Mouse (Mus musculus): ENCODE results near the gene Ick. TPM values are rescaled to one million over a fixed set of nuclear protein-coding genes. Genes with fewer than 3 reads are reported as not detected.

The Ick gene
- total and polyA plus RNA-seq, 3 experiments: 6.1 to 16.1 TPM; not detected in 1

GRCm38 (mm10) chr9:78139463-78139862, 30.5 kb downstream of the Ick start:
- Histone ChIP-seq H3K36me3 (ENCODE audit: control insufficient read depth in 1 of 2, insufficient read depth in 2 of 2, low read length in 2 of 2) (peaks cover 2 to 9% of the 10 kb centered on the region in 2 experiments), H3K27me3 (ENCODE audit: control insufficient read depth in 1 of 2, insufficient read depth in 2 of 2, low read length in 2 of 2) (no peaks in the 10 kb centered on the region), H3K79me2 (ENCODE audit: control insufficient read depth, insufficient read depth, low read length, poor library complexity) (no peaks in the 10 kb centered on the region), H3K9me3 (replicated peaks; ENCODE audit: insufficient read depth, low read length) (no peaks in the 10 kb centered on the region), H3K9ac (ENCODE audit: control insufficient read depth, low read depth, low read length, poor library complexity, severe bottlenecking) (no peak overlapping the region), H3K27ac (ENCODE audit: control insufficient read depth, low read depth, low read length) (no peak overlapping the region), H3K4me1 (ENCODE audit: control insufficient read depth in 1 of 2, insufficient read depth in 2 of 2, low read length in 2 of 2) (no peaks in the 10 kb centered on the region; a peak in 1 of 4 replicates), H3K4me3 (ENCODE audit: control insufficient read depth in 1 of 2, insufficient read depth in 1 of 2, low read depth in 2 of 2, low read length in 2 of 2) (no peak overlapping the region)
- no peak for DNase-seq (ENCODE audit: low read depth, low spot score)
- TF ChIP-seq TCF12 (IDR thresholded peaks at IDR 0.05; ENCODE audit: low read depth, low read length) (no peak), JUND (IDR thresholded peaks at IDR 0.05; ENCODE audit: low read depth, low read length) (no peak), MAFK (IDR thresholded peaks at IDR 0.05; ENCODE audit: borderline replicate concordance, low read depth, low read length) (no peak), POLR2A (IDR thresholded peaks at IDR 0.05; ENCODE audit: control insufficient read depth in 1 of 2, insufficient read depth in 1 of 2, low read depth in 1 of 2, low read length in 2 of 2, poor library complexity in 1 of 2) (no peak), UBTF (IDR thresholded peaks at IDR 0.05; ENCODE audit: borderline replicate concordance, insufficient read depth, low read depth, low read length) (no peak), ZMIZ1 (IDR thresholded peaks at IDR 0.05; ENCODE audit: low read depth, low read length) (no peak), POLR2AphosphoS5 (IDR thresholded peaks at IDR 0.05; ENCODE audit: borderline replicate concordance, low read depth, low read length) (no peak), ZNF384 (IDR thresholded peaks at IDR 0.05; ENCODE audit: low read depth, low read length) (no peak), TBP (IDR thresholded peaks at IDR 0.05; ENCODE audit: low read depth, low read length) (no peak), RCOR1 (IDR thresholded peaks at IDR 0.05; ENCODE audit: low read depth, low read length) (no peak), KAT2A (conservative IDR thresholded peaks at IDR 0.05; ENCODE audit: low read depth, low read length) (no peak), CHD1 (IDR thresholded peaks at IDR 0.05; ENCODE audit: low read depth, low read length) (no peak), SMC3 (IDR thresholded peaks at IDR 0.05; ENCODE audit: low read depth, low read length) (no peak), NELFE (IDR thresholded peaks at IDR 0.05; ENCODE audit: low read depth, low read length) (no peak), E2F4 (IDR thresholded peaks at IDR 0.05; ENCODE audit: borderline replicate concordance, low read depth, low read length) (no peak), MEF2A (IDR thresholded peaks at IDR 0.05; ENCODE audit: extremely low read depth, insufficient replicate concordance, low read depth, low read length, poor library complexity, severe bottlenecking) (no peak), POLR2AphosphoS2 (IDR thresholded peaks at IDR 0.05; ENCODE audit: low read length) (no peak), MYB (IDR thresholded peaks at IDR 0.05; ENCODE audit: low read depth, low read length) (no peak), ZKSCAN1 (IDR thresholded peaks at IDR 0.05; ENCODE audit: low read depth, low read length) (no peak), RAD21 (IDR thresholded peaks at IDR 0.05; ENCODE audit: low read depth, low read length) (no peak)

- no peak for DNase-seq (ENCODE audit: low read depth, low spot score)
- Histone ChIP-seq H3K4me1 (ENCODE audit: control insufficient read depth in 1 of 2, insufficient read depth in 2 of 2, low read length in 2 of 2) (no peaks in the 10 kb centered on the region), H3K9me3 (replicated peaks; ENCODE audit: insufficient read depth, low read length) (no peaks in the 10 kb centered on the region), H3K9ac (ENCODE audit: control insufficient read depth, low read depth, low read length, poor library complexity, severe bottlenecking) (no peak overlapping the region), H3K27me3 (ENCODE audit: control insufficient read depth in 1 of 2, insufficient read depth in 2 of 2, low read length in 2 of 2) (no peaks in the 10 kb centered on the region), H3K79me2 (ENCODE audit: control insufficient read depth, insufficient read depth, low read length, poor library complexity) (no peaks in the 10 kb centered on the region), H3K4me3 (ENCODE audit: control insufficient read depth in 1 of 2, insufficient read depth in 1 of 2, low read depth in 2 of 2, low read length in 2 of 2) (no peak overlapping the region), H3K27ac (ENCODE audit: control insufficient read depth, low read depth, low read length) (no peak overlapping the region), H3K36me3 (ENCODE audit: control insufficient read depth in 1 of 2, insufficient read depth in 2 of 2, low read length in 2 of 2) (peaks cover 0 to 4% of the 10 kb centered on the region in 2 experiments; a peak in 2 of 4 replicates)
- TF ChIP-seq ZC3H11A (IDR thresholded peaks at IDR 0.05; ENCODE audit: low read depth, low read length) (no peak), CHD2 (IDR thresholded peaks at IDR 0.05; ENCODE audit: low read length) (no peak), MYC (IDR thresholded peaks at IDR 0.05; ENCODE audit: low read depth, low read length) (no peak)
These were observed 37.1 kb downstream of the Ick start for GRCm38 (mm10) chr9:78146099-78146498.

Measured in MEL (cell line).